Mouse (Mus musculus) MEL (cell line): ENCODE measurements around the gene Hist4h4.

ENCODE experiments used
- CTCF ChIP-seq, 3 experiments: IDR thresholded peaks in 2 of 3; conservative IDR thresholded peaks in 1 of 3; 2 replicates each; pipeline ENCODE4 v1.5.1; 2011 to 2012; ENCODE audit warnings: low read length in 3 of 3, low read depth in 2 of 3, mild to moderate bottlenecking in 2 of 3, improper control_type of control experiment in 1 of 3, inconsistent platforms in 1 of 3, mixed read lengths in 1 of 3, moderate library complexity in 1 of 3; ENCODE audit not compliant: control insufficient read depth in 1 of 3, insufficient read depth in 1 of 3, poor library complexity in 1 of 3, severe bottlenecking in 1 of 3
- E2F4 ChIP-seq: IDR thresholded peaks from 2 replicates; pipeline ENCODE4 v1.6.1; 2011; ENCODE audit warnings: low read depth, low read length, improper control_type of control experiment, borderline replicate concordance
- ETS1 ChIP-seq: IDR thresholded peaks from 2 replicates; pipeline ENCODE4 v1.6.1; 2012; ENCODE audit warnings: low read depth, mild to moderate bottlenecking, inconsistent platforms, low read length, improper control_type of control experiment, moderate library complexity
- GABPA ChIP-seq: IDR thresholded peaks from 2 replicates; pipeline ENCODE4 v1.6.1; 2012; ENCODE audit warnings: low read depth, mild to moderate bottlenecking, inconsistent platforms, low read length, improper control_type of control experiment, moderate library complexity
- GATA1 ChIP-seq: IDR thresholded peaks from 2 replicates; pipeline ENCODE4 v1.6.1; 2011; ENCODE audit warnings: low read depth, low read length, improper control_type of control experiment
- MXI1 ChIP-seq: IDR thresholded peaks from 2 replicates; pipeline ENCODE4 v1.6.1; 2011; ENCODE audit warnings: mild to moderate bottlenecking, low read depth, low read length, improper control_type of control experiment
- POLR2A ChIP-seq, 2 experiments: IDR thresholded peaks; 2 replicates each; pipeline ENCODE4 v1.6.1; 2011 to 2012; ENCODE audit warnings: low read length in 2 of 2, mild to moderate bottlenecking in 2 of 2, control low read depth in 1 of 2, improper control_type of control experiment in 1 of 2, low read depth in 1 of 2, moderate library complexity in 1 of 2; ENCODE audit not compliant: control insufficient read depth in 1 of 2, insufficient read depth in 1 of 2, poor library complexity in 1 of 2
- POLR2AphosphoS5 ChIP-seq: IDR thresholded peaks from 2 replicates; pipeline ENCODE4 v1.6.1; 2012; ENCODE audit warnings: low read depth, borderline replicate concordance, mild to moderate bottlenecking, inconsistent platforms, low read length, moderate library complexity, mixed read lengths
- SIN3A ChIP-seq: IDR thresholded peaks from 2 replicates; pipeline ENCODE4 v1.6.1; 2012; ENCODE audit warnings: low read length, improper control_type of control experiment, inconsistent platforms
- TBP ChIP-seq: IDR thresholded peaks from 2 replicates; pipeline ENCODE4 v1.8.0; 2011; ENCODE audit warnings: low read depth, low read length, improper control_type of control experiment
- USF2 ChIP-seq, 2 experiments: IDR thresholded peaks; 2 replicates each; pipeline ENCODE4 v1.6.1; 2011 to 2012; ENCODE audit warnings: improper control_type of control experiment in 2 of 2, low read length in 2 of 2, borderline replicate concordance in 1 of 2, inconsistent platforms in 1 of 2, low read depth in 1 of 2, mild to moderate bottlenecking in 1 of 2; ENCODE audit not compliant: insufficient read depth in 1 of 2
- ZMIZ1 ChIP-seq: IDR thresholded peaks from 2 replicates; pipeline ENCODE4 v1.6.1; 2012; ENCODE audit warnings: low read depth, mild to moderate bottlenecking, inconsistent platforms, low read length, improper control_type of control experiment, moderate library complexity
- ZNF384 ChIP-seq: IDR thresholded peaks from 2 replicates; pipeline ENCODE4 v1.6.1; 2012; ENCODE audit warnings: low read depth, mild to moderate bottlenecking, inconsistent platforms, low read length, improper control_type of control experiment

DNA sequence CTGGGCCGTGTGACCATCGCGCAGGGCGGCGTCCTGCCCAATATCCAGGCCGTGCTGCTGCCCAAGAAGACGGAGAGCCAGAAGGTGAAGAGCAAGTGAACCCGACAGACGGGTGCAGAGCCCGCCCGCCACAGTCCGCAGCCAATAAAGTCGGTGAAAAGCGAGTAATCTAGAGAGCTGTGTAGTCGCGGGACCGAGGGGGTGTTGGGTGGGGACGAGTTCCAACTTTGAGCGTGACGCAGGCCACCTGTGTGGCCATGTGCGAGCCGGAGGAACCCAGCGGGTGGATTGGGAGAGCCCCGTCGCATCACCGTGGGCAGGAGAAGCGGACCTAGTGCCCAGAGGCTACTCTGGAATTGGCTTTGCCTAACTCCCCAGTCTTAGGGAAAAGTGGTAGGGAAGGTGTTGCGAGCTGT lies 4.4 kb upstream of the Hist4h4 start:
- TF ChIP-seq GABPA (no peak), ZMIZ1 (no peak), CTCF (IDR thresholded peaks at IDR 0.05 in 2 of 3, conservative IDR thresholded peaks at IDR 0.05 in 1 of 3; ENCODE audit: control insufficient read depth in 1 of 3, insufficient read depth in 1 of 3, low read depth in 2 of 3, low read length in 3 of 3, poor library complexity in 1 of 3, severe bottlenecking in 1 of 3) (no peak), ETS1 (no peak), ZNF384 (no peak), GATA1 (no peak), USF2 (IDR thresholded peaks at IDR 0.05; ENCODE audit: borderline replicate concordance in 1 of 2, insufficient read depth in 1 of 2, low read depth in 1 of 2, low read length in 2 of 2) (no peak), POLR2AphosphoS5 (no peak), POLR2A (IDR thresholded peaks at IDR 0.05; ENCODE audit: control insufficient read depth in 1 of 2, insufficient read depth in 1 of 2, low read depth in 1 of 2, low read length in 2 of 2, poor library complexity in 1 of 2) (peak; percentile 14 to 20; a peak in 1 of 4 replicates), MXI1 (no peak), SIN3A (no peak), E2F4 (no peak), TBP (no peak; the same call in 1 of the 2 replicates)
